Mouse (Mus musculus) E14TG2a.4 (cell line): ENCODE results near the gene Dio3.

Source experiments
- H3K27me3 ChIP-seq: 2 replicates; pipeline ENCODE4 v1.6.1; 2014; ENCODE audit warnings: low read length, control low read depth; ENCODE audit not compliant: insufficient read depth
- H3K36me3 ChIP-seq: 2 replicates; pipeline ENCODE4 v1.6.1; 2014; ENCODE audit warnings: low read length, control low read depth; ENCODE audit not compliant: insufficient read depth
- H3K4me1 ChIP-seq: replicated peaks from 2 replicates; pipeline ENCODE4 v1.6.1; 2014; ENCODE audit warnings: low read depth, low read length, control low read depth
- H3K4me3 ChIP-seq: replicated peaks from 2 replicates; pipeline ENCODE4 v1.5.1; 2014; ENCODE audit warnings: mild to moderate bottlenecking, low read length
- H3K9me3 ChIP-seq: 2 replicates; pipeline ENCODE4 v1.6.1; 2014; ENCODE audit warnings: low read length, control low read depth
- CTCF ChIP-seq: conservative IDR thresholded peaks from 2 replicates; pipeline ENCODE4 v1.5.1; 2014; ENCODE audit warnings: low read length
- NANOG ChIP-seq: IDR thresholded peaks from 2 replicates; pipeline ENCODE4 v1.6.1; 2014; ENCODE audit warnings: borderline replicate concordance, low read length, mixed read lengths
- POU5F1 ChIP-seq: IDR thresholded peaks from 2 replicates; pipeline ENCODE4 v1.6.1; 2014; ENCODE audit warnings: low read length, borderline replicate concordance

The Dio3 gene

GRCm38 (mm10) chr12:110280373-110280772, 1.5 kb downstream of the Dio3 start:
- no peak for TF ChIP-seq CTCF
- TF ChIP-seq NANOG: no peak
- TF ChIP-seq POU5F1: no peak

GRCm38 (mm10) chr12:110283792-110284191, 4.9 kb downstream of the Dio3 start:
- H3K4me3 ChIP-seq: no peak overlapping the region
- no peak for TF ChIP-seq POU5F1
- TF ChIP-seq CTCF: no peak
- TF ChIP-seq NANOG: no peak
- H3K36me3 ChIP-seq: no peaks in the 10 kb centered on the region
- H3K4me1 ChIP-seq: peaks cover 81% of the 10 kb centered on the region
- no peaks in the 10 kb centered on the region; the same call in 1 of the 2 replicates for H3K9me3 ChIP-seq
- peaks cover 74% of the 10 kb centered on the region for H3K27me3 ChIP-seq

More at GRCm38 (mm10) chr12:110280373-110280772, 1.5 kb downstream of the Dio3 start:
- Histone ChIP-seq H3K9me3 (no peaks in the 10 kb centered on the region; the same call in 1 of the 2 replicates), H3K27me3 (peaks cover 92% of the 10 kb centered on the region), H3K36me3 (no peaks in the 10 kb centered on the region), H3K4me1 (peaks cover 70% of the 10 kb centered on the region), H3K4me3 (peak overlapping the region; percentile 77)

- TF ChIP-seq POU5F1: no peak
- no peak for TF ChIP-seq CTCF
- no peak for TF ChIP-seq NANOG
- peaks cover 9% of the 10 kb centered on the region for H3K4me1 ChIP-seq
- H3K4me3 ChIP-seq: no peak overlapping the region
- H3K36me3 ChIP-seq: no peaks in the 10 kb centered on the region
- peaks cover 14% of the 10 kb centered on the region for H3K9me3 ChIP-seq
- peaks cover 39% of the 10 kb centered on the region for H3K27me3 ChIP-seq
Measured at GRCm38 (mm10) chr12:110292816-110293215, 13.9 kb downstream of the Dio3 start.

- H3K4me3 ChIP-seq: no peak overlapping the region
- no peaks in the 10 kb centered on the region for H3K36me3 ChIP-seq
- peaks cover 36% of the 10 kb centered on the region for H3K27me3 ChIP-seq
- TF ChIP-seq POU5F1: no peak
- no peak for TF ChIP-seq CTCF
- H3K4me1 ChIP-seq: no peaks in the 10 kb centered on the region
- H3K9me3 ChIP-seq: peaks cover 22% of the 10 kb centered on the region
Measured at GRCm38 (mm10) chr12:110294891-110295290, 16.0 kb downstream of the Dio3 start.

- TF ChIP-seq NANOG (no peak), CTCF (no peak), POU5F1 (no peak)
- H3K4me1 ChIP-seq: no peaks in the 10 kb centered on the region
- peaks cover 15% of the 10 kb centered on the region; the same call in 1 of the 2 replicates for H3K27me3 ChIP-seq
- H3K4me3 ChIP-seq: no peak overlapping the region
- no peaks in the 10 kb centered on the region for H3K36me3 ChIP-seq
- H3K9me3 ChIP-seq: peaks cover 33% of the 10 kb centered on the region
Measured at GRCm38 (mm10) chr12:110298653-110299052, 19.8 kb downstream of the Dio3 start.

- H3K36me3 ChIP-seq: no peaks in the 10 kb centered on the region
- H3K9me3 ChIP-seq: peaks cover 20% of the 10 kb centered on the region
- H3K27me3 ChIP-seq: peaks cover 38% of the 10 kb centered on the region
- peaks cover 8% of the 10 kb centered on the region; the same call in 1 of the 2 replicates for H3K4me1 ChIP-seq
- TF ChIP-seq POU5F1 (no peak), CTCF (no peak), NANOG (no peak)
- peak overlapping the region; percentile 59 for H3K4me3 ChIP-seq
Measured at GRCm38 (mm10) chr12:110319696-110320095, 40.8 kb downstream of the Dio3 start.
